Mouse (Mus musculus) 3T3-L1 (cell line): Measurements from ENCODE around the gene Trim44.

Experiments
- DNase-seq: peaks from one replicate; pipeline ENCODE4 v3.0.0-alpha.2; 2015; ENCODE audit warnings: low read depth, low spot score

The Trim44 gene

DNA sequence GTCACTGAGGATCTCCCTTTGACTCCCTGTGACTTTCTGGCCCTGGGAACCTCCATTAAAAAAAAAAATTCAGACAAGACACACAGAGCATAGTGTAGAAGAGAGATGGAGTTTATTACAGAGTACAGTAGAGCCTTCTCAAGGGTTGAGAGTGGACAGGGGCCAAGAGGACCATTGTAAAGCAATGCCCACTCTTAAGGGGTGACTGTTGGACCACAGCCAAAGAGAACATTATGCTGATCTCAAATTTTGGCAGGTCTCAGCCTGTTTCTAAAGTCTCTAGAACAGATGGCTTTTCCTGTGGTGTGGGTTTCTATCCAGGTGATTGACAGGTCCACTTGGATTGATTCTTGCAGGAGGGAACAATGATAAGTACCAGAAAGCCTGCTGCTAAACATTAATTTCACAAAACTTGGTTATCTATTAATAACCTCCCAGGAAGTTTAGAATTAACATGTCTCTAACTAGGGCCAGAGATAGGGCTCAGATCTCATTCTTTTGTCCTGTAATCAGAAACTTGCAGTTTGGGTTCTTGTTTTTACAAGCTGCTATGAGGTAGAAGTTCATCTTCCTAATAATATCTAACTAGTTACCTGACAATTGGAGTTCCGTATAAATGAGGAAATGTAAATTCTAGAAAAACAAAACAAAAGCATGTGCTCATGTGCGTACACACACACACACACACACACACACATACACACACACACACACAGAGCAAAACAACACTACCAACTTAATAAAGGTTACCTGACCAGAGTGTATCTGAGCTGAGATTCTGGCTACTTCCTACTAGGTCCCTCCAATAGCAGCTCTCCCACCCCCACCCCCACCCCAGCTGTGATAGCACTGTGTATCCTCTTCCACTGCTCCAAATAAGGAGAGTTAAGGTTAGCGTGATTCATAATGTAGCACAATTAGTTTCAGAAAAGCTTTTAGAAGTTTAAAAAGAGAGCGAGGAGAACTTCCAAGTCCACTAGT lies 1.0 kb downstream of the Trim44 start:
- no peak for DNase-seq

DNA sequence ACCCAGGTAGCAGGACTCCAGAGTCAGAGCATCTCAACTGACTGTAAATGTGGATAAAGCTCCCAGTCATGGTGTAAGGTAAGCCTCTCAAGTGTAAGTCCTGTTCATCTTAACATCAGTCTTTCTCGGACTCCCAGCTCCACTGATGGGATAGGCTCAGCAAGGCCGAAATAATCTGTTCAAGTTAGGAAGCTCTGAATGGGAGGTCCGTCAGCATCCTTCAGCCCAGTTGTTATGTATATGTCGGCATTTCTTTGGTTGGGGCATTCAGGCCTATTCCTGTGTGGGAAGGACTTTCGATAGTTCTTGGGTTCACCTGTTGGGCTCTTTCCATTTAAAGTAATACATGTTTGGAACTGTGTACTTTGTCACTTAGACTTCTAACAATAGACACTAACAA lies 3.6 kb downstream of the Trim44 start:
- no peak for DNase-seq

DNA sequence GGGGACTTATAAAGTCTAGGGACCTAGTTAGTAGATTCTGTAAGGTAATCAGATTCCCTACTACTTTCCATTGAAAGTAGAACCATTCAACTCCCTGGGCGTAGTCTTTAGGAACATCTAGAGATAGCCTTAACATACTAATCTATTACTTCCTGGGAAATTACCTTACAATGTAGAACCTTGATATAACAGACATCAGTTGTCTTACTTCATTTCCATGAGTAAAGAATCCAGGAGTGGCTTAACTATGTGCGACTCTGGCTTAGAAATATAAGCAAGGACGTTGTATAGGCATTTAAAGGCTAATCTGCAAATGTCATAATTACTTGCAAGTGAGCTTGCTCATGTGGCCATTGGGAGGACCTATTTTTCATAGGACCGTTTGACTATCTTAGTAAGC lies 4.3 kb downstream of the Trim44 start:
- DNase-seq: no peak

DNA sequence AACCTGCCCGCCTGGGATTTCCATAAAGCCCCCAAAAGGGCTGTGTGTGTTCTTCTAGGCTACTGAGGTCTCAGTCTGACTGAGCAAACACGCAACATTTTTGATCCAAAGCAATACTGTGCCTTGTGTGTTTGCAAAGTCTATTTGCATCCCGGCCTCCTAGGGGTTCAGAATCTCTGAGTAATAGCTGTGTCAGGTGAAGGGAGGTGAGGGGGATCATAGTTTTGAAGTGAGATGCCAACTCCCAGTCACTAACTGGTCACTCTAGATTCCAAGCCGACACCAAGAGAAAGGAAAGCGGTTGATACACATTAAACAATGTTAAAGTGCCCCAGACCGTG lies 6.3 kb downstream of the Trim44 start:
- no peak for DNase-seq

DNA sequence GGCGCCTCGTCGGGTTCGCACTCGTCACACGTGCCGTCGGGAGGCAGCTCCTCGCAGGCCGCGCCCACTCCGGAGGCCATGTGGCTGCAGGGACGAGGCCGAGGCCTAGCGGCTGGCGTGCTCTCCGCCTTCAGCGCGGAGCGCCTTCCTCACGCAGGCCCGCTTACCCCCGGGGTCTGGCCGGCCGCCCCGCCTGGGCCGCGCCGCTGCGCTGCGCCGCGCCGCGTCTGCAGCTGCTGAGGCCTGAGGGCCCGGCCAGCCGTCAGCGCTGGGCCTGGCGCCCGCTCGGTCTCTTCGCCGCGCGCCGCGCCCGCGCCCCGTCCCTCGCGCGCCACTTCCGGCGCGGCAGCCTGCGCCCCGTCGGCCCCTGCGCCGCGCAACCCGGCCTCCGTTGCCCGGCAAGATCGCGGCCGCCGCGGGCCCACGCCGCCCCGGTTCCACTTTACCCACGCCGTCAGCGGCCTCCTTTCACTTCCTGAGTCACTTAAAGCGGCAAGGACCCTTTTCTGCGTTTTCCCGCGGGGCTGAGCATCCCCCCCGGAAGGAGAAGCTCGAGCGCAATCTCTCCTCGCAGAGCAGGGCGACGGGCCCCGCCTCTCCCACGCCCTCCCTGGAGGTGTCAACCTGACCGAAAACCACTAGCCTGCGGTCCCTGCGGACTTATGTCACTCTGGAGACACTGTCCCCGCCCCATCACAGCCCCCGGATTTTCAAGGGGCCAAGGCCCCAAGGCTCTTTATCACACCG lies 6.8 kb downstream of the Trim44 start:
- DNase-seq: peak; percentile 80

DNA sequence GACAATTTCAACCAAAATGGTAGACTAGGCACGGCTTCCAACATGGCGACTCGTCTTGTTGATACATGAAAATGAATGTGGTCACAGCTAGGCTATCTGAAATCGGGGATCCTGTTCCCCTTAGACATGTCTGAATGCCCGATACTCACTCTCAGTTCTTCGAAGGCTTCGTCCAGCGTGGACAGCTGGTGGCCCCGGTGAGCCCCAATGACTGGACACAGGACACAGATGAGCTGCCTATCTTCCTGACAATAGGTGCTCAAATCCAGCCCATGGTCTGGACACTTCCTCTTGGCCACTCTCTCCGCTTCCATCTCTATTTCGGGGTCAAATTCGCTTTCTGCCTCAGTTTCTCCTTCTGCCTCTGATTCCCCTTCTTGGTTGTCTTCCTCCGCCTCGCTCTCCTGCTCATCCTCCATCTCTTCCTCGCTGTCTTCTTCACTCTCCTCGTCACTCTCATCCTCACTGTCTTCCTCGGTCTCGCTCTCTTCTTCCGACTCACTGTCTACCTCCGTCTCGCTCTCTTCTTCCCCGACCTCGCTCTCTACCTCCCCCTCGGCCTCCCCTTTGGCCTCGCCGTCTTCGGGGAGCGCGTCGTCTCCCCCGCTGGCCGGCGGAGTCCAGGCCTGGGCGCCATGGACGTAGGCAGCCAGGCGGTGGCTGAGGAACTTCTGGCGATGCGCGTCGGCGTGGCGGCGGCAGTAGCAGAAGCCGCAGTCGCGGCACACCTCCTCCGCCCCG lies 7.6 kb downstream of the Trim44 start:
- no peak for DNase-seq

DNA sequence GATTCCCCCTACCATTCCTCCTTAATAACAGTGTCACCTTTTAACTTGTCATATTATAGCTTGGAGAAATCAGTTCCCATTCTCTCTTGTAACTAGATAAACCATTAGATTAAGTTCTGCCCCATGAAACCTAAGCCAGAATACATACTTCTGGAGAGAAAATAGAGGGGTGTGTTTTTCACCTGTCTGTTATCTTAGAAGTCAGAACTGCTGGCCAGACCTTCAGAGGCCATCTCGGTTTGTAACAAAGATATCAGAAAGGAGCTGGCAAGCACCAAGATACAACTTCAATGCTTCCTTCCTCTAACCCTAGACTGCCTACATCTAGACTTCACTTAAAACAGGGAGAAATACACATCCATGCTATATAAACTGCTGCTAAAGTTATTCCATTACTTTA lies 11.1 kb downstream of the Trim44 start:
- no peak for DNase-seq

DNA sequence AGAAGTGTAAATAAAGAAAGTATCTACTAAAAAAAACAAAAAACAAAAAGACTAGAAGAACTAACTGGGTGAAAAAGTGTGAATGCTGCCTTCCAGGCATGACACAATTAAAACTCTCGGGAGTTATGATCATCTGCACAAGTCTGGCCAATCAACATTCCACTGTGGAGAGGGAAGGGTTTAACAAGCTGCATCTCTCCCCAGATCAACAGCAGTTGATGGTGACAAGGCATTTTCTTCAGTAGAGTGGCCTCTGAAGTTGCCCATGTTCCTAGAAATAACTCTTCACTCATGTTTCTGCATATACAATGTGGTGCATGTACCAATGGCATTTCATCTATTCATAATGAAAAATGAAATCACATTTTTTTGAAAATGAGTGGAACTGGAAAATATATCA lies 14.2 kb downstream of the Trim44 start:
- no peak for DNase-seq

DNA sequence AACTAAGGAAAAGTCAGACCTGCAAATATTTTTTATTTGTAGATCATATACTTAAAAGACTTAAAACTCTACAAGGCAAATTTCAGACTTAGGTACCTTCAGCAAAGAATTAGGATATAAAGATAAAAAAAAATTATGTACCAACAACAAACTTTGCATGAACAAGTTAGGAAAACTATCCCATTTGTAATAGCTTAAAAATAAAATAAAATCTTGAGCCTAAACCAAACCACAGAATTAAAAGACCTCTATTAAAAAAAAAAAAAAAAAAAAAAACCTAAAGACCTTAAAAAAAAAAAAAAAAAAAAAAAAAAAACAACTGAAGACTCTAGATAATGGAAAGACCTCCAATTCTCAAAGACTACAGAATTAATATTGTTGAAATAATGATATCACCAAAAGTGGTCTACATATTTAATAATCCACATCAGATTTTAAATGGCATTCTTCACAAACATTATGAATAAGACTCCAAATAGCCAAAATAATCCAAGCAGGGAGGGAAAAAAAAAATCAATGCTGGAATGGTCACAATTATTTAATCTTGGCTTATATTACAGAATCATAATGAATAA lies 22.2 kb downstream of the Trim44 start:
- DNase-seq: no peak

DNA sequence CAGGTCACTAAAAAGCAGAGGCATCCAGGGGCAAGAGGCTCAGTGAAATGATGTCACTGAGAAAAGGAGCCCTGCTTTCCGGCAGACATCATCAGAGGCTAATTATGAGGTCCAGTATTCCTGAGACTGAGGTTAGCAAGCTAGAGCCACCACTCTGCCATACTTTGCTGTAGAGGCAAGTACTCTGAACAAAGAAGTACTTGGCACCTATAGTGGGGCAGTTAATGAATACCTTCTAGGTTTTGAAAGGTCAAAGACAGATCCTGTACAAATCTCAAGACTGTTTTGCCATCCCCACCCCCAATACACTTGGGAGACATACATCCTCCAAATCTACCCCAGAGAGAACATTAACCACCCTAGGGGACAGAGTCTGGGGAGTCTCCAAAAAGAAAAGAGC lies 23.1 kb downstream of the Trim44 start:
- DNase-seq: no peak

DNA sequence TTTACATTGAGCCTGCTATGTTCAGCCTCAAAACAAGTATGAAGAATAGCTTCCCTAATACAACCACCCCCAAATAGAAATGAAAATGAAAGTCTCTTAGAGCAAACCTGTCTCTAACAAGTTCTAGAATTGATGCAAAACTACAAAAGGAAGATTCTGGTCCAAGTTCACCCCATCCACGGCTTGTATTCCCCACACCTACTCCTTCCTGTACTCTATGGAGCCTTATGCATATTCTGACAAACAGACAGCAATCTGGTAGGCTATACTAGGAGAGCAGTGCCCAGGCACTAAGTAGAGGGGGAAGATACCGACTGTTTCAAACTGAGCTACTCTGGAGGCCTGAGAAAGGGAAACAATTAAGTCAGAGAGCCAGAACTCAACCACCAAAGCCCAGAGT lies 23.6 kb downstream of the Trim44 start:
- no peak for DNase-seq

DNA sequence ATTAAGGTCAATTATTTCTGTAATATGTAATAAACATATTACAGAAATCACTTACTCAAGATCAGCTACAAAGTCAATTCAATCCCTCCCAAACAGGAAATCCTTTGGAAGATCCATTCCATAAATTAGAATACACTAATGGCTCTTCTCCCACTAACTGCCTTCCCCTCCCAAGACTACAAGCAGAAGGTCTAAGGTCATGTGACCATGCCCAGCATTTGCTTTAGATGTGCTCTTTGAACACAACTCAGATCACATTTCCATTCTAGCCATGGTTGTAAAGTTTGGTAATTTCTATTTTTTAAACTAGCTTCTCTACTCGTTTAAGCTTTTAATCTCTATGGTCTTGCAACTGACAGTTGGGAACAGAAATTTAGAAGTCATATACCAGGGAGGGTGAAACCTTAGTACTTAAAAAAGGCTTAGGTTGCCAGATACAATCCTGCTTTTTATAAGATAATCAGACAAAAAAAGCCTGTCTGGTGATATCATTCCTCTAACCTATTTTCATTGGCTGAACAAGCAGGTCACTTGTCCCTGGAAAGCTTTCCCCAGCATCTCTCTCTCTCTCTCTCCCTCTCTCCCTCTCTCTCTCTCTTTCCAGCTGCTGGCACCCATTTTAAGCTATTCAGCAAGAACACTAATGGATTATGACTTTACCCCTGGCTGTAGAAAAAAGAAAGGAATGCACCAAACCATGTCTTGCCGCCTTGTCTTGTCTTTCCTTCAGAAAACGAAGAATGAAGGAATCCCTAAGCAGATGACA lies 24.4 kb downstream of the Trim44 start:
- DNase-seq: no peak

DNA sequence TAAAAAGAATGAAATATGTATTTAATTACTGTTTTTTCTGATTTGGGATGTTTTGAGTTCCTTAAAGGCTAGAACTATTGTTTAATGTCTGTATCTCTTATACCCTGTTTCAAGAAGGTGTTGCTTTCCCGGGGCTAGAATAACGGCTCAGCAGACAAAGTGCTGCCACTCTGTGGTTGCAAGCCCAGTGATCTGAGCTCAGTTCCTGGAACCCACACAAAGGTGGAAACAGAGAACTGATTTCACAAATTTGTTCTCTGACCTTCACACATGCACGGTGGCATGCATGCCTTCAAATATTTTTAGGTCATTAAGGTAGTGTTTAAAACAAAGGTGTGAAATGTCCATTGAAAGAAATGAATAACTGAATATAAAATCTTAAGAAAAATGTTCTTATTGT lies 25.1 kb downstream of the Trim44 start:
- no peak for DNase-seq

DNA sequence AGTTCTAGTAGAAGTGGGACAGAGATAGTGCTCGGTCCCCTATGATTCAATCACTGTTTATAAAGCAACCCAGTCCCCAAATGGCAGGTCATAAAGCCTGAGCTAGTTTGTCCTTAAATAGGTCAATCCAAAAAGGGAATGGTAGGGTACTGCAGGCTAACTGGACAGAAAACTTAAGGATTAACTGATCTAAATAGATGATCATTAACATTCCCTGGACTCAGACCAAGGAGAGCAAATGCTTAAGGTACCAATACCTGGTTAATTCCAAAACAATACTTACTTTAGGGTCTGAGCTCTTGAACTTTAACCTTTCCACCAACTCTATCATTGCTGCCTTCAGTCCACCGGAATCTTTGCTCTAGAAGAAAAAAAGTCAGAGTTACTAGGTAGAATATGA lies 27.0 kb downstream of the Trim44 start:
- no peak for DNase-seq

DNA sequence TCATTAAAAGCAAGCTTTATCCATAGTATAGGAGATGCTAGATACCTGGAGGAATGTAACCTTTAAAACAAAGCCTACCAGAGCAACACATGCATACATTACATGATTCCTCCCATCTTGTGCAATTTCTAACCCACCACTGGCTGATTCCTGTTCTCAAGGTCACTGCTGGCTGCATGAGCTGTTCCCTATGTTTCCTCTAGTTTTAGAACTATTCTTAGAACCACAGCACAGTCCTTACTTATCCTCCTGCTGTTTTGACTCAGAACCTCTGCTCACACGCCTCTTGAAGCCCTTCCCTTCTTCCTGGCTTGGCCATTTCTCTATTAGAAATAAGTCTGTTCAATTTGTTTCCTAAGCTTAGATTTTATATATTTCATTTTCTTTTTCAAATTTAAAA lies 28.7 kb downstream of the Trim44 start:
- DNase-seq: no peak

DNA sequence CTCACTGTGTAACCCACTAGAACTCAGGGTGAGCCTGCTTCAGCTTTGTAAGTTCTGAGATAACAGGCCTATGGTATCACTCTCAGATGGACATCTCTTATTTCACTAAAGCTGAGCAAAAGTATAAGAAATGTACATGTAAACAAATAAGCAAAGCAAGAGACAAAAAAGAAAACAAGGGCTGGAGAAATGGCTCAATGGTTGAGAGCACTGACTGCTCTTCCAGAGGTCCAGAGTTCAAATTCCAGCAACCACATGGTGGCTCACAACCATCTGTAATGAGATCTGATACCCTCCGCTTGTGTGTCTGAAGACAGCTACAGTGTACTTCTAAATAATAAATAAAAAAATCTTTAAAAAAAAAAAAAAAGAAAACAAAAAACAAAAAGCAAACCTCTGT lies 29.2 kb downstream of the Trim44 start:
- DNase-seq: no peak

DNA sequence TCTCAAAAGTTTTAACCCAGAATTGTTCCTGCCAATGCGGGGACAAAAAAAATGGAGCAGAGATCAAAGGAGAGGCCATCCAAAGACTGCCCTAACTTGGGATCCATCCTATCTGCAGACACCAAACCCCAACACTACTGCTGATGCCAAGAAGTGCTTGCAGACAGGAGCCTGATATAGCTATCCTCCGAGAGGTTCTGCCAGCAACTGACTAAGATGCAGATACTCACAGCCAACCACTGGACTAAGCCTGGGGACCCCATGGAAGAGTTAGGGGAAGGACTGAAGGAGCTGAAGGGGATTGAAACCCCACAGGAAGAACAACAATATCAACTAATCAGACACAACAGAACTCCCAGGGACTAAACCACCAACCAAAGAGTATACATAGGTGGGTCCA lies 30.3 kb downstream of the Trim44 start:
- DNase-seq: no peak

DNA sequence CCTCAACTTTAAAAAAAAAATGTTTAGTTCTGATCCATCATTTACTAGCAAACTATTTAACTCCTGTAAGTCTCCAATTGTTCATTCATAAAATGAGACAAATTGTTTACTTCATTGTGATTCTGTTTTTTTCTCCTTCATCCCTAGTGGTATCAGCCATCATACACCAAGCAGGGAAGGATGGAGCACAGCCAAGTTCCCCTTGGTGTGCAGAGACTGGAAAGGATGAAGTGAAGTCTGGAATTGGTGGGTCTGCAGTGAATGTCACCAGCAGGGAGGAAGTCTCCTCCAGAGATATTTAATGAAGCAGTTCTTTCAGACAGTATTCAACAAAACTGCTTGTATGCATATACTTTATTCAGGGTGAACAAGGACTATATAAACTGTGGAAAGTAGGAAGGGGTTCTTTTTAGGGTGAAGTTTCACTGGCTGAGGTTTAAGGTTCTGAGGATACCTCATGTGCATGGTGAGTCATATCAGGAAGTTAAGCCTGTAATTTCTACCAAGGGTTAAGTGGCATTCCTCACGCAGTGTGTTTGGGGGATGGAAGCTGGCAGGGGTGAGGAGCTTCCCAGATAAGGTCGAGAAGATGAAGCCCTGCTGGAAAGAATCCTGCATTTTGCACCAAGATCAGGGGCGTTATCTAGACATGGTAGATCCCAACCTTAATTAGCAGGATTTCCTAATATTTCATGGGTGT lies 34.1 kb downstream of the Trim44 start:
- DNase-seq: no peak

DNA sequence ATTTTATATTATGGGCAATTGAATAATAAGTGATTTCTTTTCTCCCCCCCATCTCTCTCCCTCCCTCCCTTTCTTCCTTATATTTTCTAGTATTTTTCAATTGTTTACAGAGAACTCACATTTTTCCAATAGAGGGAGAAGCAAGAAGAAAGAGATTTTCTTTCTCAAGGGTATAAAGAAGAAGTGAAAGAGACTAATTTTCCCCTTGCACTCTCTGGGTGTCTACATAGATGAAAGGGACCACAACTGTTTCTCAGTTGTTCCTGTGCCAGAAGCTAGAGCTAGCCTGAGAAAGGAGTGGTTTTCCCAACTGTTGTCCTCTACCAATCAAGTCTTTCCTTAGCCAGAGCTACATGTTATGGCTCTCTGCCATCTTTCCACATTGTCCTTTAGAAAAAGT lies 34.9 kb downstream of the Trim44 start:
- DNase-seq: no peak

DNA sequence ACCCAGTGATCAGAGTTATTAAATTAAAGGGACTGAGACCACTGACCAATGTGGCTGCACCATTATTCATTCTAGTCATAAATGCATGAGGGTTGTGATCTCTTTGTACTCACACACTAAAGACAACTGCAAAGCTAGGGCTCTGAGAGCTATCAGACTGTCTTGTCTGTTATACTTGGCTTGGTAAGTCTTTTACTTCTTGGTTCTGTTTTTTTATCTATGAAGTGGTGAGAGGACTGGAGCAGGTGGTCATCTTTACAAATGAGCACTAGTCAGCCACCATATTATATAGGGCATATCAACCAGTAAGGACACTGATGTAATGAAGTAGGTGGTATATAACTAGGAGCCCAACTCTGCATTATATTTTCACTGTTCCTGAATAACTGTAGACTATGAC lies 36.3 kb downstream of the Trim44 start:
- no peak for DNase-seq
